Mouse (Mus musculus) olfactory bulb, adult 2 months (tissue): Measurements from ENCODE around the gene Mfsd13b. TPM values are rescaled to one million over a fixed set of nuclear protein-coding genes. Genes with fewer than 3 reads are reported as not detected.

ENCODE experiments used
- H3K27ac ChIP-seq: fragments of 200-500 bp; 2 replicates; pipeline ENCODE4 v1.5.1; 2012; ENCODE audit warnings: low read depth, low read length; ENCODE audit not compliant: insufficient read depth
- H3K4me1 ChIP-seq: fragments of 200-500 bp; 2 replicates; pipeline ENCODE4 v1.6.1; 2012; ENCODE audit warnings: low read length; ENCODE audit not compliant: control insufficient read depth, insufficient read depth
- H3K4me3 ChIP-seq: fragments of 200-500 bp; 2 replicates; pipeline ENCODE4 v1.5.1; 2012; ENCODE audit warnings: mild to moderate bottlenecking, low read depth, low read length, moderate library complexity; ENCODE audit not compliant: insufficient read depth
- CTCF ChIP-seq: fragments of 200-500 bp; IDR thresholded peaks from 2 replicates; pipeline ENCODE4 v1.5.1; 2012; ENCODE audit warnings: low read depth, mild to moderate bottlenecking, low read length, moderate library complexity; ENCODE audit not compliant: insufficient read depth
- POLR2A ChIP-seq: fragments of 200-500 bp; IDR thresholded peaks from 2 replicates; pipeline ENCODE4 v1.6.1; 2012; ENCODE audit warnings: mild to moderate bottlenecking, low read depth, low read length, moderate library complexity; ENCODE audit not compliant: insufficient read depth
- WGBS: fragments of 180-500 bp; shearing (Covaris S2); methylation state at CpG from one replicate; pipeline ENCODE4 v1.1.7; 2018; 5-methylcytosine and 5-hydroxymethylcytosine counted together
- polyA plus RNA-seq: library from polyadenylated mRNA; stranded (reverse); fragments of >200 nt; gene quantifications from 2 replicates; pipeline ENCODE4 v1.2.4, GENCODE M21; 2012; ENCODE audit warnings: low replicate concordance; ENCODE audit not compliant: missing spikeins, insufficient read depth, insufficient read length

The Mfsd13b gene
- not detected in 2 replicates for polyA plus RNA-seq

DNA sequence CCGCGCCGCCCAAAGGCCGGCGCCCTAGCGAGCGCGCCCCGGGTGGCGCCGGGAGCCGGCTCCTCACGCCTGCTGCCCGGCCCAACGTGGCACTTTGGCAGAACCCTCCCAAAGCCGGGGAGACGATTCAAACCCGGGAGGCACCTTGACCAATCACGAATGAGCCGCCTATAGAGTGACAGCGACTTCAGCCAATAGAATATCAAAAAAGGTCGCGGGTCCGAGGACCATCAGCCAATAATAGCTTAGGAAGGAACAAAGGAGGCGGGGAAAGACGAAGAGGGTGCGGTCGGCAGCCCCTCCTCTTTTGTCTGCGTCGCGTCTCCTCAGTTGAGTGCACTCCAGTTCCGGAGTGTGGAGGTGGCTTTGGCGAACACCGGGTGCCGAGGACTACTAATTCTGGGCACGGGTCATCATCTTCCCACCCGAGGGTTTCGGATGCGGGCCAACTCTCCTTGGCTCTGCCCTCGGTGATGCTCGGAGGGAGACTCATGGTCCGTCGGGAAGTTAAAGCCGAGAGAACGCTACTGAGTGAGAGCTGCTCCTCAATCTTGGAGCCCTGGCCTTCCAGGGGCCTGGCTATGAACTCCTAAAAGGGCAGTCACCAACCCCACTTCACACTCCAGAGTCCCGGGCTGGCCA is at the start of gene Mfsd13b, which contains the start of gene Cdr2:
Gene Mfsd13b, plus strand, starts transcription at position 310 of the 642 bp plus-strand sequence.
Gene Cdr2, minus strand, starts transcription at position 113 of the 642 bp plus-strand sequence.
- TF ChIP-seq CTCF, result 0 out of 2 replicates have a peak, but pooled peaks have one; percentile 5
- 0 out of 2 replicates have a peak, but pooled peaks have one; percentile 36 for TF ChIP-seq POLR2A
- Histone ChIP-seq H3K4me1 (peaks cover 6% of the 10 kb centered on the region; the same call in 1 of the 2 replicates), H3K27ac (no peak within 1 kb of the TSS), H3K4me3 (peak within 1 kb of the TSS; percentile 85)
- under 1% methylated on average over 46 of the region's 46 CpGs for WGBS

DNA sequence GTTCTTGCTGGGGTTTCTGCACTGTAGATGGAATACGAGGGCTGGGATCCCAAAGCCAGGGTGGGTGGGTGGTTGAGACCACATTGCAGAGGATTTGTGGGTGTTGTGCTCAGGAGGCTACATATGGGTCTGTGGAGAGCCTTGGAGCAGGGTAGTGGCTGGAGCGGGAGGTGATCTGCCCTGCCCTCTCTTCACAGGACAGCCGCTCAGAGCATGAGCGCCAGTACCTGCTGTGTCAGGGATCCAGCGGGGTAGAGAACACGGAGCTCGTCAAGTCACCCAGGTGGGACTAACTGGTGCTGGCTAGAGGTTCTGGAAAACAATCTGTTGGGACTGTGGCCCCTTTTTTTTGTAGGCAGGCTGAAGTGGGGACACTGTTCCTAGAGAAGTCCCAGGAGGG is 49.2 kb upstream of the Mfsd13b start:
- WGBS, result 87% methylated on average over 7 of the region's 7 CpGs
- TF ChIP-seq CTCF (no peak), POLR2A (no peak)
- H3K4me1 ChIP-seq, result 0 out of 2 replicates have a peak, but pooled peaks cover 7% of the 10 kb centered on the region
- no peak overlapping the region for H3K27ac ChIP-seq
- no peak overlapping the region for H3K4me3 ChIP-seq

DNA sequence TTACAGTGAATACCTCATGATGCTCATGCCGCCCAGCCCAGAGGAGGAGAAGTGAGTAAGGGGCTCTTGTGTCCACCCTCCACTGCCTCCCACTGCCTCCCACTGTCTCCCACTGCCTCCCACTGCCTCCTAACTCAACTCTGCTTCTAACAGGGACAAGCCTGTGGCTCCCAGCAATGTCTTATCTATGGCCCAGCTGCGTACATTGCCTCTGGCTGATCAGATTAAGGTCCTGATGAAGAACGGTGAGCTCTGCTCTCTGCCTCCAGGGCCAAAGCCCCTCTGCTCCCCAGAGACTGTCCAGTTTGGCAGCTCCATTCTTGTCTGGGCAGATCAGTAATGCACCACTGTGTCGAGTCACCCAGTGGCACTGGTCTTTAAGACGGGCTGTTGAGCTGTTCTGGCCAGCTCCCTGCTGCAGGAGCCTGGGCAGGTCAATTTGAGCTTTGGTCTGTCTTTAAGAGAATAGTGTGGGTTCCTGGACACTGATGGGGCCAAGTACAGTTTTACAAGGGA is 48.6 kb upstream of the Mfsd13b start:
- Histone ChIP-seq H3K27ac (no peak overlapping the region), H3K4me3 (no peak overlapping the region), H3K4me1 (0 out of 2 replicates have a peak, but pooled peaks cover 7% of the 10 kb centered on the region)
- WGBS, result 86% methylated on average over 5 of the region's 5 CpGs
- no peak for TF ChIP-seq CTCF
- TF ChIP-seq POLR2A, result no peak

DNA sequence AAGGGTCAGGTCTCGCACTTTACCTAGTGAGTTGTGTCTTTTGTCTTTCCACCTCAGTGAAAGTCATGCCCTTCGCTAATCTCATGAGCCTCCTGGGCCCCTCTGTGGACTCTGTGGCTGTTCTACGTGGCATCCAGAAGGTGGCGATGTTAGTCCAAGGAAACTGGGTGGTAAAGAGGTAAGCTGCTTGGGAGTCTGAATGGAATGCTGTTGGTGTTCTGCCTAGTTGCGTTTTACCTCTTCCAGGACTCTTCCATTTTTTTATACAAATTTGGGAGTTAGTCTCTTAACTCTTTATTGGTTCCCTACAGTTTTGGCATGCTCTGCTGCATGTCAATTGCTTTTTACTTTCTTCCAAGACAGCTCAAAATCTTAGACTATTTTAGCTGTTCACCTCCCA is 47.6 kb upstream of the Mfsd13b start:
- H3K4me3 ChIP-seq, result no peak overlapping the region
- H3K27ac ChIP-seq, result no peak overlapping the region
- no peak for TF ChIP-seq POLR2A
- peak; percentile 50; the same call in 1 of the 2 replicates for TF ChIP-seq CTCF
- 24% methylated on average over 5 of the region's 5 CpGs for WGBS
- 0 out of 2 replicates have a peak, but pooled peaks cover 7% of the 10 kb centered on the region for H3K4me1 ChIP-seq

DNA sequence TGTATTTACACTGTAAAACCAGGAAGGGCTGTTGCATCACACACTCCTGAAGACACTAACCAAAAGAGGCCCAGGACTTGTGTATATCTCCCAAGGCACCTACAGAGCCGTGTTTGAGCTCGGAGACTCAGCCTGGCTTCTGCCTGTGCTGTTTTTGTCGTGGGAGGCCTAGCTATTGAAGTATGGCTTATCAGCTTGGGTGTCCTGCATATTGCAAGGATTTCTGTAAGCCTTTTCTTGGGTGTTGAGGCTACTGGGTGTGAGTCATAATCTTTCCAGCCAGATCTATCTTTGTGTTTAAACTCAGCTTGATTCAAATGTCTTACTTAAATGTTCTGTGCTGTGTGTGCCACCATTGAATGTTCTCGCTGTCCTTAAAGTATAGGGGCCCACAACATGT is 45.8 kb upstream of the Mfsd13b start:
- WGBS, result 69% methylated on average over 4 of the region's 4 CpGs
- Histone ChIP-seq H3K4me3 (no peak overlapping the region), H3K27ac (no peak overlapping the region), H3K4me1 (0 out of 2 replicates have a peak, but pooled peaks cover 7% of the 10 kb centered on the region)
- TF ChIP-seq CTCF (no peak), POLR2A (no peak)

DNA sequence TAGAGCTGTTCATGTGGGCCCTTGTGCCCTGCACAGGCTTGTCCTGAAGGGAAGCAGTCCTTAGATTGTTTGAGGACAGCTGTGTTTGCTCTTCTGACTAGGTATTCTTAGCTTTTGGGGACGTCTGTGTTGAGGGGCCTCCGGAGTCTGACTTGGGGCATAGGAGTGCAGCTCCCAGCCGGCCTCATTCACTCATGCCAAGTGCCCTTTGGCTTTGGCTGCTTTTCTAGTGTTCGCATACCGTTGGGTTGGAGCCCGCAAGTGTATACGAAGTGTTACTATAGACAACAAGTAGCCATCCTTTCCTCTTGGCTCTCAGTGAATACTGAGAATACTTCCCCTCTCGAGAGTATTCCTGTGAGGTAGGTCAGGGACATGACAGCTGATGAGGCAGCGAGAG is 44.1 kb upstream of the Mfsd13b start:
- TF ChIP-seq CTCF (no peak), POLR2A (no peak)
- Histone ChIP-seq H3K4me3 (no peak overlapping the region), H3K4me1 (0 out of 2 replicates have a peak, but pooled peaks cover 7% of the 10 kb centered on the region), H3K27ac (no peak overlapping the region)
- WGBS, result 80% methylated on average over 9 of the region's 9 CpGs

DNA sequence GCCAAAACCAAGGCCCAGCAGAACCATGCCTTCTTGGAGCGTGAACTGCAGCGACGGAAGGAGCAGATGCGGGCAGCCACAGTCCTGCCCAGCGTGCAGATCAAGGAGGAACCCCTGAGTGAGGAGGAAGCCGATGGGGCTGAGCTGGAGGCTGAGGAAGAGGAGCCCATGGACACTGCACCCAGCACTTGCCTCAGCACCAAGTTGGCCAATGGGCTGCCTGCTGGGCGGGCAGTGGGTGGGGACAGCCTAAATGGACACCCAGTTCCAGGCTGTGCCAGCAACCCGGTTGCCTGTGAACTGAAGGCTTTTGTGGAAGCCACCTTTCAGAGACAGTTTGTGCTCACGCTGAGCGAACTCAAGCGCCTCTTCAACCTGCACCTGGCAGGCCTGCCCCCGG is 42.0 kb upstream of the Mfsd13b start:
- WGBS, result 87% methylated on average over 12 of the region's 12 CpGs
- H3K4me1 ChIP-seq, result 0 out of 2 replicates have a peak, but pooled peaks cover 7% of the 10 kb centered on the region
- no peak overlapping the region for H3K4me3 ChIP-seq
- TF ChIP-seq POLR2A, result no peak
- no peak overlapping the region for H3K27ac ChIP-seq

DNA sequence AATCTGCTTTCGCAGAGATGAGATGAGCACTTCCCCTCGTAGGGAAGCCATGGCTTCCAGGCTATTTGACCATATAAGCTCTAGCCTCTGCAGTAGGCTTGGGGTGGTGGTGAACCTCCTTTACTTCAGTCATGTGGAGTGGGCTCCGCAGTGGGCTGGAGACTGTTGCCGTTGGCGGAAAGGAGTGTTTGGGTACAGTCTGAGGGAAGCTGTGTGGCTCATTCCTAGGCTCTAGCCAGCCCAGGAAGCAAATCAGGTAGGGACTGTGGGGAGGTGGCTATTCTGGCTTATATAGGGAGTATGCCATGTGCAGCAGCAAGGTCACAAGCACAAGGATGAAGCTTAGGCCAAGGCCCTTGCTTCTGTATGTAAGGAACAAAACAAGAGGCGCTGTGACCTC is 41.1 kb upstream of the Mfsd13b start:
- 95% methylated on average over 6 of the region's 6 CpGs for WGBS
- no peak for TF ChIP-seq POLR2A
- TF ChIP-seq CTCF, result no peak
- no peak overlapping the region for H3K4me3 ChIP-seq
- 0 out of 2 replicates have a peak, but pooled peaks cover 7% of the 10 kb centered on the region for H3K4me1 ChIP-seq
- no peak overlapping the region for H3K27ac ChIP-seq

DNA sequence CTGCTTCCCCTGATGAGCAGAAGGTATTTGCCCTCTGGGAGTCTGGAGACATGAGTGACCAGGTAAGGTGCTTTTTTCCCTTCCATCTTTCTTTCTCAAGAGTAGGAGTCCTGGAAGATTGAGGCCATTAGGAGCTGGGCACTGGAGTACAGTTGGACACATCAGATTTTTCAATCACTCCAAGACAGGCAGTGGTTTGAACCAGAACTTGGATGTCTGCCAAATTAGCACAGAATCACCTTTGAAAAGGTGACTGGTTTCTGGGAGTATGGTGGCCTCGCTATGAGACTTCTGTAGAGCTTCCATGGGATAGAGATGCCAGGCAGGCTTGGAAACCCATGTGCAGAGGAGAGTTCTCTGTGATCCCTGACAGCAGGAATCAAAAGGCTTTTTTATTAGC is 39.8 kb upstream of the Mfsd13b start:
- TF ChIP-seq POLR2A (no peak), CTCF (no peak)
- no peak overlapping the region for H3K4me3 ChIP-seq
- 89% methylated on average over 1 of the region's 1 CpGs for WGBS
- no peak overlapping the region for H3K27ac ChIP-seq
- 0 out of 2 replicates have a peak, but pooled peaks cover under 1% of the 10 kb centered on the region for H3K4me1 ChIP-seq
